Mouse (Mus musculus): ENCODE data around the gene Man2a1. TPM values are rescaled to one million over a fixed set of nuclear protein-coding genes. Genes with fewer than 3 reads are reported as not detected.

The Man2a1 gene
- polyA plus RNA-seq, 1 experiment from 2014 or later, result 5.7 TPM

- no peak overlapping the region for H3K9ac ChIP-seq (replicated peaks)
- H3K4me2 ChIP-seq (replicated peaks), result no peak overlapping the region
- no peaks in the 10 kb centered on the region for H3K9me3 ChIP-seq
- H3K36me3 ChIP-seq, result no peaks in the 10 kb centered on the region; the same call in 1 of the 2 replicates
- WGBS, result 88% methylated on average over 3 of the region's 3 CpGs
- no peak overlapping the region for H3K4me3 ChIP-seq (replicated peaks)
- no peaks in the 10 kb centered on the region for H3K27me3 ChIP-seq
- no peak for ATAC-seq
- no peak overlapping the region for H3K27ac ChIP-seq
- H3K4me1 ChIP-seq (replicated peaks), result peaks cover 8% of the 10 kb centered on the region
Measured at GRCm38 (mm10) chr17:64681461-64681860, 80.9 kb downstream of the Man2a1 start.

- H3K4me2 ChIP-seq (replicated peaks), result no peak overlapping the region
- H3K9me3 ChIP-seq, result no peaks in the 10 kb centered on the region
- no peak overlapping the region for H3K4me3 ChIP-seq (replicated peaks)
- no peaks in the 10 kb centered on the region for H3K27me3 ChIP-seq
- no peak overlapping the region for H3K27ac ChIP-seq
- no peak for ATAC-seq
- WGBS, result 40% methylated on average over 2 of the region's 2 CpGs
- no peak overlapping the region for H3K9ac ChIP-seq (replicated peaks)
- H3K4me1 ChIP-seq (replicated peaks), result peaks cover 8% of the 10 kb centered on the region
- no peaks in the 10 kb centered on the region; the same call in 1 of the 2 replicates for H3K36me3 ChIP-seq
Measured at GRCm38 (mm10) chr17:64681927-64682326, 81.4 kb downstream of the Man2a1 start.

GRCm38 (mm10) chr17:64684088-64684487 lies 83.6 kb downstream of the Man2a1 start:
- Histone ChIP-seq H3K4me1 (replicated peaks) (no peaks in the 10 kb centered on the region), H3K36me3 (no peaks in the 10 kb centered on the region; the same call in 1 of the 2 replicates), H3K4me2 (replicated peaks) (no peak overlapping the region), H3K27ac (no peak overlapping the region), H3K27me3 (no peaks in the 10 kb centered on the region), H3K9me3 (no peaks in the 10 kb centered on the region), H3K4me3 (replicated peaks) (no peak overlapping the region), H3K9ac (replicated peaks) (no peak overlapping the region)
- 98% methylated on average over 4 of the region's 4 CpGs for WGBS
- no peak for ATAC-seq

- Histone ChIP-seq H3K4me3 (replicated peaks) (no peak overlapping the region), H3K4me2 (replicated peaks) (no peak overlapping the region)
Measured at GRCm38 (mm10) chr17:64685216-64685903, 84.8 kb downstream of the Man2a1 start.

GRCm38 (mm10) chr17:64689614-64690013 lies 89.1 kb downstream of the Man2a1 start:
- Histone ChIP-seq H3K9ac (replicated peaks) (no peak overlapping the region), H3K4me2 (replicated peaks) (no peak overlapping the region), H3K4me3 (replicated peaks) (no peak overlapping the region), H3K27ac (no peak overlapping the region), H3K9me3 (0 out of 2 replicates have a peak, but pooled peaks cover 2% of the 10 kb centered on the region), H3K27me3 (no peaks in the 10 kb centered on the region), H3K4me1 (replicated peaks) (no peaks in the 10 kb centered on the region), H3K36me3 (peaks cover 18% of the 10 kb centered on the region)
- ATAC-seq, result no peak
- WGBS, result 91% methylated on average over 3 of the region's 3 CpGs

More at GRCm38 (mm10) chr17:64685216-64685903, 84.8 kb downstream of the Man2a1 start:
- no peaks in the 10 kb centered on the region for H3K27me3 ChIP-seq
- peaks cover 8% of the 10 kb centered on the region for H3K36me3 ChIP-seq
- no peak overlapping the region for H3K27ac ChIP-seq
- 93% methylated on average over 6 of the region's 6 CpGs for WGBS
- no peak for ATAC-seq
- no peaks in the 10 kb centered on the region for H3K4me1 ChIP-seq (replicated peaks)
- no peaks in the 10 kb centered on the region for H3K9me3 ChIP-seq
- no peak overlapping the region for H3K9ac ChIP-seq (replicated peaks)

- ATAC-seq, result no peak
Measured at GRCm38 (mm10) chr17:64697277-64697831, 96.8 kb downstream of the Man2a1 start.

GRCm38 (mm10) chr17:64698516-64698915 lies 98.0 kb downstream of the Man2a1 start:
- WGBS, result 87% methylated on average over 8 of the region's 8 CpGs
- Histone ChIP-seq H3K4me1 (replicated peaks) (peaks cover 4% of the 10 kb centered on the region), H3K4me3 (replicated peaks) (no peak overlapping the region), H3K9ac (replicated peaks) (no peak overlapping the region), H3K4me2 (replicated peaks) (no peak overlapping the region), H3K36me3 (no peaks in the 10 kb centered on the region; the same call in 1 of the 2 replicates), H3K27ac (no peak overlapping the region), H3K9me3 (no peaks in the 10 kb centered on the region), H3K27me3 (no peaks in the 10 kb centered on the region)
- no peak for ATAC-seq

More at GRCm38 (mm10) chr17:64697277-64697831, 96.8 kb downstream of the Man2a1 start:
- Histone ChIP-seq H3K27me3 (no peaks in the 10 kb centered on the region), H3K9me3 (no peaks in the 10 kb centered on the region), H3K4me1 (replicated peaks) (no peaks in the 10 kb centered on the region), H3K9ac (replicated peaks) (no peak overlapping the region), H3K36me3 (no peaks in the 10 kb centered on the region; the same call in 1 of the 2 replicates), H3K4me3 (replicated peaks) (no peak overlapping the region), H3K4me2 (replicated peaks) (no peak overlapping the region), H3K27ac (no peak overlapping the region)
- WGBS, result 63% methylated on average over 10 of the region's 10 CpGs

GRCm38 (mm10) chr17:64703649-64704230 lies 103.2 kb downstream of the Man2a1 start:
- H3K27me3 ChIP-seq, result no peaks in the 10 kb centered on the region
- H3K4me1 ChIP-seq (replicated peaks), result peaks cover 12% of the 10 kb centered on the region
- ATAC-seq, result peak; percentile 82
- WGBS, result 33% methylated on average over 4 of the region's 4 CpGs
- no peaks in the 10 kb centered on the region for H3K9me3 ChIP-seq
- H3K4me3 ChIP-seq (replicated peaks), result no peak overlapping the region
- H3K9ac ChIP-seq (replicated peaks), result 0 out of 2 replicates have a peak overlapping the region, but pooled peaks have one; percentile 19
- no peak overlapping the region for H3K4me2 ChIP-seq (replicated peaks)
- H3K36me3 ChIP-seq, result no peaks in the 10 kb centered on the region
- peak overlapping the region; percentile 51 for H3K27ac ChIP-seq

GRCm38 (mm10) chr17:64707529-64707928 lies 107.0 kb downstream of the Man2a1 start:
- Histone ChIP-seq H3K4me2 (replicated peaks) (no peak overlapping the region), H3K27me3 (no peaks in the 10 kb centered on the region), H3K9me3 (no peaks in the 10 kb centered on the region), H3K4me1 (replicated peaks) (peaks cover 12% of the 10 kb centered on the region), H3K4me3 (replicated peaks) (no peak overlapping the region), H3K36me3 (no peaks in the 10 kb centered on the region; the same call in 1 of the 2 replicates), H3K27ac (no peak overlapping the region), H3K9ac (replicated peaks) (no peak overlapping the region)
- 89% methylated on average over 6 of the region's 6 CpGs for WGBS
- ATAC-seq, result no peak

GRCm38 (mm10) chr17:64716318-64716717 lies 115.8 kb downstream of the Man2a1 start:
- H3K4me3 ChIP-seq (replicated peaks), result no peak overlapping the region
- no peak overlapping the region for H3K9ac ChIP-seq (replicated peaks)
- no peaks in the 10 kb centered on the region for H3K9me3 ChIP-seq
- no peak for ATAC-seq
- WGBS, result 85% methylated on average over 4 of the region's 4 CpGs
- no peaks in the 10 kb centered on the region for H3K27me3 ChIP-seq
- no peak overlapping the region for H3K4me2 ChIP-seq (replicated peaks)
- H3K4me1 ChIP-seq (replicated peaks), result no peaks in the 10 kb centered on the region
- no peak overlapping the region for H3K27ac ChIP-seq
- peaks cover 17% of the 10 kb centered on the region; the same call in 1 of the 2 replicates for H3K36me3 ChIP-seq

- WGBS, result 72% methylated on average over 5 of the region's 5 CpGs
- H3K4me1 ChIP-seq (replicated peaks), result no peaks in the 10 kb centered on the region
Measured at GRCm38 (mm10) chr17:64719760-64720159, 119.2 kb downstream of the Man2a1 start.

GRCm38 (mm10) chr17:64721112-64721511 lies 120.6 kb downstream of the Man2a1 start:
- H3K4me1 ChIP-seq (replicated peaks), result no peaks in the 10 kb centered on the region
- H3K9me3 ChIP-seq, result no peaks in the 10 kb centered on the region
- H3K27ac ChIP-seq, result no peak overlapping the region
- no peak overlapping the region for H3K9ac ChIP-seq (replicated peaks)
- H3K27me3 ChIP-seq, result no peaks in the 10 kb centered on the region
- H3K4me3 ChIP-seq (replicated peaks), result no peak overlapping the region
- 90% methylated on average over 5 of the region's 5 CpGs for WGBS
- no peak for ATAC-seq
- no peak overlapping the region for H3K4me2 ChIP-seq (replicated peaks)
- H3K36me3 ChIP-seq, result peaks cover 2% of the 10 kb centered on the region; the same call in 1 of the 2 replicates

More at GRCm38 (mm10) chr17:64719760-64720159, 119.2 kb downstream of the Man2a1 start:
- Histone ChIP-seq H3K4me3 (replicated peaks) (no peak overlapping the region), H3K36me3 (peaks cover 7% of the 10 kb centered on the region; the same call in 1 of the 2 replicates), H3K9ac (replicated peaks) (no peak overlapping the region), H3K9me3 (no peaks in the 10 kb centered on the region), H3K4me2 (replicated peaks) (no peak overlapping the region), H3K27ac (no peak overlapping the region), H3K27me3 (no peaks in the 10 kb centered on the region)
- ATAC-seq, result no peak

All from midbrain, embryonic 13.5 days (tissue).